Mouse (Mus musculus) frontal cortex, adult (tissue): ENCODE results near the gene Ppp1r3c.
"Not testable (repeated sequence)": the region's sequence is repeated elsewhere in the genome, so short reads cannot be mapped to it uniquely, and the experiment has no call there.

ENCODE experiments used
- ATAC-seq: cut with Nextera tagmentation; 2 replicates; pipeline ENCODE4 v1.9.2; 2017; ENCODE audit warnings: mild to moderate bottlenecking, moderate library complexity, mixed read lengths; ENCODE audit not compliant: low TSS enrichment

Gene Ppp1r3c

GRCm38 (mm10) chr19:36736537-36736936 is at the start of gene Ppp1r3c:
Gene Ppp1r3c (minus strand): TSS chr19:36736653.
- peak; percentile 92 for ATAC-seq

- ATAC-seq, result no peak
Observed at GRCm38 (mm10) chr19:36783179-36783578, 46.7 kb upstream of the Ppp1r3c start.

- no peak for ATAC-seq
Observed at GRCm38 (mm10) chr19:36782591-36782990, 46.1 kb upstream of the Ppp1r3c start.

- ATAC-seq, result no peak
Observed at GRCm38 (mm10) chr19:36781996-36782395, 45.5 kb upstream of the Ppp1r3c start.

GRCm38 (mm10) chr19:36780375-36780774 is 43.9 kb upstream of the Ppp1r3c start:
- no peak for ATAC-seq

GRCm38 (mm10) chr19:36779765-36780164 is 43.3 kb upstream of the Ppp1r3c start:
- ATAC-seq, result no peak

- no peak for ATAC-seq
Observed at GRCm38 (mm10) chr19:36775531-36775930, 39.1 kb upstream of the Ppp1r3c start.

- ATAC-seq, result peak; percentile 23; the same call in 1 of the 2 replicates
Observed at GRCm38 (mm10) chr19:36773716-36774459, 37.4 kb upstream of the Ppp1r3c start.

GRCm38 (mm10) chr19:36768084-36768483 is 31.6 kb upstream of the Ppp1r3c start:
- no peak for ATAC-seq

GRCm38 (mm10) chr19:36764451-36764850 is 28.0 kb upstream of the Ppp1r3c start:
- no peak for ATAC-seq

GRCm38 (mm10) chr19:36748996-36749395 is 12.5 kb upstream of the Ppp1r3c start:
- ATAC-seq, result no peak

- no peak for ATAC-seq
Observed at GRCm38 (mm10) chr19:36742331-36742730, 5.9 kb upstream of the Ppp1r3c start.

GRCm38 (mm10) chr19:36739566-36740211 is 3.2 kb upstream of the Ppp1r3c start:
- no peak for ATAC-seq

- no peak for ATAC-seq
Observed at GRCm38 (mm10) chr19:36738009-36738408, 1.6 kb upstream of the Ppp1r3c start.

- ATAC-seq, result peak; percentile 18
Observed at GRCm38 (mm10) chr19:36737087-36737486, 634 bp upstream of the Ppp1r3c start.

GRCm38 (mm10) chr19:36734308-36735038 is 2.0 kb downstream of the Ppp1r3c start:
- no peak for ATAC-seq

- ATAC-seq, result no peak
Observed at GRCm38 (mm10) chr19:36733191-36733943, 3.1 kb downstream of the Ppp1r3c start.

GRCm38 (mm10) chr19:36731310-36731709 is 5.1 kb downstream of the Ppp1r3c start:
- no peak for ATAC-seq

GRCm38 (mm10) chr19:36730414-36730813 is 6.0 kb downstream of the Ppp1r3c start:
- not testable (repeated sequence) for ATAC-seq

GRCm38 (mm10) chr19:36728741-36729460 is 7.6 kb downstream of the Ppp1r3c start:
- ATAC-seq, result no peak

GRCm38 (mm10) chr19:36724970-36725369 is 11.5 kb downstream of the Ppp1r3c start:
- no peak for ATAC-seq
